Mouse (Mus musculus): ENCODE results near the gene Msl1.

DNA sequence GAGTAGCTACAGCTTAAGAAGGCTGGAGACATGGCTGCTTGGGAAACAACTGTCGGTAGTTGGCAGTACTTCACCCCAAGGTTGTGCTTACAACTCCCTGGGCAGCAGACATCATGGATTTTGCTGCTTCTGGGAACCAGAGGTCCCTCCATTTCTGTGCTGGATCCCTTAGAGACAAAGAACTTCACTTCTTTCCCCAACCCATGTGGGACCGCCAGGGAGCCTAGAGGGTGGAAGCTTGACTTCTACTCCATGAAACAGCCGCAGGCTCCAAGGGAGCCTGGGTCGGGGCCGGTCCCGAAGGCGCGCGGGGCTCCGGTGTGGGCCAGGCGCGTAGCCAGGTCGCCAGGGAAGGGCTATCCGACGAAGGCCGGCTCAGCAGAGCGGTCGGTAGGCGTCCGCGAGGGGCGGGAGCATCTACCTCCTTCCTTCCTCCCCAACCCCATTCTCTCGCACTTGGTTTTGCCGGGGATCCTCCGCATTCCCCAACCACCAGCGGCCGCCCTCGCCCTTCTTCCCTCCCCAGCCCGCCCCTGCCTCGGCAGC lies 774 bp upstream of the Msl1 start:
- no peak for TF ChIP-seq CTCF (IDR thresholded peaks at IDR 0.05; ENCODE audit: control insufficient read depth, insufficient read depth, insufficient read length)
- TF ChIP-seq FOSL1 (IDR thresholded peaks at IDR 0.05; ENCODE audit: insufficient read depth, low read length, poor library complexity, severe bottlenecking) = no peak
- TF ChIP-seq USF1 (IDR thresholded peaks at IDR 0.05; ENCODE audit: low read depth) = no peak
